Mouse (Mus musculus): ENCODE data around the gene Whamm.

The Whamm gene

GRCm38 (mm10) chr7:81566332-81566731 lies 4.7 kb upstream of the Whamm start:
- Histone ChIP-seq H3K27me3 (ENCODE audit: insufficient read depth, low read length) (no peaks in the 10 kb centered on the region), H3K4me3 (replicated peaks; ENCODE audit: low read length) (no peak overlapping the region), H3K4me1 (replicated peaks; ENCODE audit: low read depth, low read length) (peaks cover 13% of the 10 kb centered on the region), H3K9me3 (ENCODE audit: low read length) (no peaks in the 10 kb centered on the region), H3K36me3 (ENCODE audit: insufficient read depth, low read length) (no peaks in the 10 kb centered on the region)
- TF ChIP-seq NANOG (IDR thresholded peaks at IDR 0.05; ENCODE audit: borderline replicate concordance, low read length) (no peak), POU5F1 (IDR thresholded peaks at IDR 0.05; ENCODE audit: borderline replicate concordance, low read length) (no peak), CTCF (conservative IDR thresholded peaks at IDR 0.05; ENCODE audit: low read length) (no peak)

- Histone ChIP-seq H3K4me1 (replicated peaks; ENCODE audit: low read depth, low read length) (peaks cover 13% of the 10 kb centered on the region), H3K36me3 (ENCODE audit: insufficient read depth, low read length) (no peaks in the 10 kb centered on the region), H3K4me3 (replicated peaks; ENCODE audit: low read length) (no peak within 1 kb of the TSS), H3K9me3 (ENCODE audit: low read length) (no peaks in the 10 kb centered on the region), H3K27me3 (ENCODE audit: insufficient read depth, low read length) (no peaks in the 10 kb centered on the region)
- TF ChIP-seq POU5F1 (IDR thresholded peaks at IDR 0.05; ENCODE audit: borderline replicate concordance, low read length): no peak
- no peak for TF ChIP-seq NANOG (IDR thresholded peaks at IDR 0.05; ENCODE audit: borderline replicate concordance, low read length)
- no peak for TF ChIP-seq CTCF (conservative IDR thresholded peaks at IDR 0.05; ENCODE audit: low read length)
Observed at GRCm38 (mm10) chr7:81566892-81567291, 4.2 kb upstream of the Whamm start, which contains the start of gene Fsd2. Gene Fsd2, minus strand, starts transcription at chr7:81566944.

- Histone ChIP-seq H3K36me3 (ENCODE audit: insufficient read depth, low read length) (no peaks in the 10 kb centered on the region), H3K27me3 (ENCODE audit: insufficient read depth, low read length) (peaks cover under 1% of the 10 kb centered on the region; the same call in 1 of the 2 replicates), H3K4me1 (replicated peaks; ENCODE audit: low read depth, low read length) (peaks cover 18% of the 10 kb centered on the region), H3K4me3 (replicated peaks; ENCODE audit: low read length) (no peak overlapping the region), H3K9me3 (ENCODE audit: low read length) (no peaks in the 10 kb centered on the region)
- TF ChIP-seq CTCF (conservative IDR thresholded peaks at IDR 0.05; ENCODE audit: low read length): no peak
- no peak for TF ChIP-seq POU5F1 (IDR thresholded peaks at IDR 0.05; ENCODE audit: borderline replicate concordance, low read length)
- no peak for TF ChIP-seq NANOG (IDR thresholded peaks at IDR 0.05; ENCODE audit: borderline replicate concordance, low read length)
Observed at GRCm38 (mm10) chr7:81567396-81567795, 3.7 kb upstream of the Whamm start.

- no peak for TF ChIP-seq POU5F1 (IDR thresholded peaks at IDR 0.05; ENCODE audit: borderline replicate concordance, low read length)
- no peak for TF ChIP-seq NANOG (IDR thresholded peaks at IDR 0.05; ENCODE audit: borderline replicate concordance, low read length)
- TF ChIP-seq CTCF (conservative IDR thresholded peaks at IDR 0.05; ENCODE audit: low read length): no peak
- Histone ChIP-seq H3K27me3 (ENCODE audit: insufficient read depth, low read length) (peaks cover 5% of the 10 kb centered on the region), H3K4me1 (replicated peaks; ENCODE audit: low read depth, low read length) (peaks cover 29% of the 10 kb centered on the region), H3K4me3 (replicated peaks; ENCODE audit: low read length) (no peak overlapping the region), H3K36me3 (ENCODE audit: insufficient read depth, low read length) (peaks cover 1% of the 10 kb centered on the region), H3K9me3 (ENCODE audit: low read length) (no peaks in the 10 kb centered on the region)
Observed at GRCm38 (mm10) chr7:81569851-81570250, 1.2 kb upstream of the Whamm start.

GRCm38 (mm10) chr7:81570271-81570670 lies 795 bp upstream of the Whamm start:
- Histone ChIP-seq H3K9me3 (ENCODE audit: low read length) (no peaks in the 10 kb centered on the region), H3K4me3 (replicated peaks; ENCODE audit: low read length) (no peak overlapping the region), H3K4me1 (replicated peaks; ENCODE audit: low read depth, low read length) (peaks cover 29% of the 10 kb centered on the region), H3K36me3 (ENCODE audit: insufficient read depth, low read length) (peaks cover 5% of the 10 kb centered on the region), H3K27me3 (ENCODE audit: insufficient read depth, low read length) (peaks cover 5% of the 10 kb centered on the region)
- TF ChIP-seq POU5F1 (IDR thresholded peaks at IDR 0.05; ENCODE audit: borderline replicate concordance, low read length) (no peak), NANOG (IDR thresholded peaks at IDR 0.05; ENCODE audit: borderline replicate concordance, low read length) (no peak), CTCF (conservative IDR thresholded peaks at IDR 0.05; ENCODE audit: low read length) (no peak)

- Histone ChIP-seq H3K4me3 (replicated peaks; ENCODE audit: low read length) (peak overlapping the region; percentile 90), H3K9me3 (ENCODE audit: low read length) (no peaks in the 10 kb centered on the region), H3K36me3 (ENCODE audit: insufficient read depth, low read length) (peaks cover 7% of the 10 kb centered on the region), H3K27me3 (ENCODE audit: insufficient read depth, low read length) (peaks cover 5% of the 10 kb centered on the region), H3K4me1 (replicated peaks; ENCODE audit: low read depth, low read length) (peaks cover 29% of the 10 kb centered on the region)
- no peak for TF ChIP-seq POU5F1 (IDR thresholded peaks at IDR 0.05; ENCODE audit: borderline replicate concordance, low read length)
- TF ChIP-seq NANOG (IDR thresholded peaks at IDR 0.05; ENCODE audit: borderline replicate concordance, low read length): no peak
- no peak for TF ChIP-seq CTCF (conservative IDR thresholded peaks at IDR 0.05; ENCODE audit: low read length)
Observed at GRCm38 (mm10) chr7:81570752-81571107, 336 bp upstream of the Whamm start.

- peak overlapping the region; percentile 90 for H3K4me3 ChIP-seq (replicated peaks; ENCODE audit: low read length)
- TF ChIP-seq CTCF (conservative IDR thresholded peaks at IDR 0.05; ENCODE audit: low read length) (no peak), POU5F1 (IDR thresholded peaks at IDR 0.05; ENCODE audit: borderline replicate concordance, low read length) (no peak), NANOG (IDR thresholded peaks at IDR 0.05; ENCODE audit: borderline replicate concordance, low read length) (no peak)
- peaks cover 16% of the 10 kb centered on the region for H3K36me3 ChIP-seq (ENCODE audit: insufficient read depth, low read length)
- H3K4me1 ChIP-seq (replicated peaks; ENCODE audit: low read depth, low read length): peaks cover 27% of the 10 kb centered on the region
- no peaks in the 10 kb centered on the region for H3K9me3 ChIP-seq (ENCODE audit: low read length)
- peaks cover 5% of the 10 kb centered on the region for H3K27me3 ChIP-seq (ENCODE audit: insufficient read depth, low read length)
Observed at GRCm38 (mm10) chr7:81571941-81572441, 925 bp downstream of the Whamm start.

DNA sequence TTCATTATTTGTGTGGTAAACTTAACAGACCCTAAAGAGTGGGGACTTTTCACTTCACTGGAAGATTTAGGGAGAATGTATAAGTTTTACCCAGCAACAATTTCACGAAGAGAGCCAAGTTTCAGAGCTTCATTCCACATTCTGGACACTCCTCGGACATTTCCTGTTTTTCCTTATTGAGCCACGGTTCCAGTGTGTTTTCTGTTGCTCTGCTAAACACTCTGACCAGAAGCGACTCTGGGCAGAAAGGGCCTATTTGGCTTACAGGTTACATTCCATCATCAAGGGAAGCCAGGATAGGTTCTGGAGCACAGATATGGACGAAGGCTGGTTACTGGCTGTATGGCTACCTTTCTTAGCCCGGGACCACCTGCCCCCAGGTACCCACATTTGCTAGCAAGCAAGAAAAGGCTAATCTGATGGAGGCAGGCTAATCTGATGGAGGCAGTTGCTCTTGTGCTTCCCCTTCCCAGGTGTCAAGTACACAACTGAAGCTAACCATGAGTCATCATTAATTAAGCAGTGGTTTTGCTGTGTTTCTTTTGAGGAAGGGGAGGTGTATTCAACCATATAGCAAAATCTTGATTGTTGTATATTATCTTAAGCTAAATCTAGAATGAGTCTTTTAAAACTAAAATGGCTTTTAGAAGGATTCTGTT lies 1.7 kb downstream of the Whamm start:
- H3K36me3 ChIP-seq (ENCODE audit: insufficient read depth, low read length): peaks cover 22% of the 10 kb centered on the region
- H3K4me3 ChIP-seq (replicated peaks; ENCODE audit: low read length): 0 out of 2 replicates have a peak overlapping the region, but pooled peaks have one; percentile 90
- peaks cover 27% of the 10 kb centered on the region for H3K4me1 ChIP-seq (replicated peaks; ENCODE audit: low read depth, low read length)
- H3K27me3 ChIP-seq (ENCODE audit: insufficient read depth, low read length): peaks cover 5% of the 10 kb centered on the region
- TF ChIP-seq CTCF (conservative IDR thresholded peaks at IDR 0.05; ENCODE audit: low read length): no peak
- TF ChIP-seq POU5F1 (IDR thresholded peaks at IDR 0.05; ENCODE audit: borderline replicate concordance, low read length): no peak
- no peak for TF ChIP-seq NANOG (IDR thresholded peaks at IDR 0.05; ENCODE audit: borderline replicate concordance, low read length)
- H3K9me3 ChIP-seq (ENCODE audit: low read length): no peaks in the 10 kb centered on the region
